Mouse (Mus musculus) megakaryocyte, embryonic 14.5 days (primary cell): Measurements from ENCODE around the gene Cdh5. TPM values are rescaled to one million over a fixed set of nuclear protein-coding genes. Genes with fewer than 3 reads are reported as not detected.

ENCODE experiments used
- H3K27me3 ChIP-seq: replicated peaks from 2 replicates; pipeline ENCODE3; 2012; ENCODE audit warnings: inconsistent platforms
- H3K36me3 ChIP-seq: replicated peaks from 2 replicates; pipeline ENCODE3; 2012; ENCODE audit warnings: low read length, inconsistent platforms, mixed read lengths
- H3K4me1 ChIP-seq: 2 replicates; pipeline ENCODE4 v1.6.1; 2012; ENCODE audit warnings: inconsistent platforms
- H3K4me3 ChIP-seq: replicated peaks from 2 replicates; pipeline ENCODE3; 2012; ENCODE audit warnings: moderate library complexity, mild to moderate bottlenecking, inconsistent platforms
- H3K9me3 ChIP-seq: 2 replicates; pipeline ENCODE4 v1.6.1; 2012; ENCODE audit warnings: inconsistent platforms
- FLI1 ChIP-seq: IDR thresholded peaks from 2 replicates; pipeline ENCODE4 v1.6.1; 2012; ENCODE audit warnings: low read length, inconsistent platforms, mixed read lengths
- GATA1 ChIP-seq: IDR thresholded peaks from 3 replicates; pipeline ENCODE4 v1.6.1; 2012; ENCODE audit warnings: mixed read lengths, low read length, inconsistent platforms, borderline replicate concordance
- polyA plus RNA-seq: library from polyadenylated mRNA; stranded (reverse); fragments of >175 nt; gene quantifications from 2 replicates; pipeline ENCODE4 v1.2.3, GENCODE M21; 2012; ENCODE audit warnings: low replicate concordance; ENCODE audit not compliant: insufficient read depth

Gene Cdh5
- polyA plus RNA-seq, 1 experiment: 0.41 TPM

GRCm38 (mm10) chr8:104160731-104161130, 59.3 kb downstream of the Cdh5 start:
- H3K9me3 ChIP-seq: no peaks in the 10 kb centered on the region
- TF ChIP-seq FLI1 (no peak), GATA1 (no peak)
- peaks cover 8% of the 10 kb centered on the region for H3K4me1 ChIP-seq
- H3K27me3 ChIP-seq: peaks cover 12% of the 10 kb centered on the region
- peak overlapping the region; percentile 62 for H3K4me3 ChIP-seq
- no peaks in the 10 kb centered on the region for H3K36me3 ChIP-seq

GRCm38 (mm10) chr8:104169461-104169860, 68.0 kb downstream of the Cdh5 start:
- TF ChIP-seq FLI1: no peak
- TF ChIP-seq GATA1: no peak
- Histone ChIP-seq H3K36me3 (no peaks in the 10 kb centered on the region), H3K9me3 (peaks cover 16% of the 10 kb centered on the region), H3K4me3 (no peak overlapping the region), H3K27me3 (peaks cover 69% of the 10 kb centered on the region), H3K4me1 (peaks cover 19% of the 10 kb centered on the region)

- Histone ChIP-seq H3K9me3 (peaks cover 16% of the 10 kb centered on the region), H3K27me3 (peaks cover 69% of the 10 kb centered on the region), H3K4me3 (peak within 1 kb of the TSS; percentile 90), H3K4me1 (peaks cover 21% of the 10 kb centered on the region), H3K36me3 (no peaks in the 10 kb centered on the region)
- no peak for TF ChIP-seq GATA1
- no peak for TF ChIP-seq FLI1
Measured at GRCm38 (mm10) chr8:104170118-104171049, 69.0 kb downstream of the Cdh5 start, which contains the start of gene Bean1. Bean1 (plus strand) TSS chr8:104170442.

GRCm38 (mm10) chr8:104171050-104171620, 69.7 kb downstream of the Cdh5 start:
- H3K4me3 ChIP-seq: peak overlapping the region; percentile 90
- no peaks in the 10 kb centered on the region for H3K36me3 ChIP-seq
- TF ChIP-seq FLI1 (no peak), GATA1 (no peak)
- peaks cover 69% of the 10 kb centered on the region for H3K27me3 ChIP-seq
- peaks cover 16% of the 10 kb centered on the region for H3K9me3 ChIP-seq
- peaks cover 28% of the 10 kb centered on the region for H3K4me1 ChIP-seq

- H3K9me3 ChIP-seq: peaks cover 16% of the 10 kb centered on the region
- no peak overlapping the region for H3K4me3 ChIP-seq
- H3K4me1 ChIP-seq: peaks cover 41% of the 10 kb centered on the region
- TF ChIP-seq GATA1 (no peak), FLI1 (no peak)
- H3K36me3 ChIP-seq: no peaks in the 10 kb centered on the region
- H3K27me3 ChIP-seq: peaks cover 61% of the 10 kb centered on the region
Measured at GRCm38 (mm10) chr8:104172420-104172819, 71.0 kb downstream of the Cdh5 start.

- Histone ChIP-seq H3K27me3 (peaks cover 37% of the 10 kb centered on the region), H3K4me3 (peak overlapping the region; percentile 74), H3K36me3 (no peaks in the 10 kb centered on the region), H3K9me3 (peaks cover 4% of the 10 kb centered on the region; the same call in 1 of the 2 replicates), H3K4me1 (peaks cover 29% of the 10 kb centered on the region)
- TF ChIP-seq GATA1 (no peak), FLI1 (no peak)
Measured at GRCm38 (mm10) chr8:104175848-104176527, 74.6 kb downstream of the Cdh5 start.

GRCm38 (mm10) chr8:104177054-104177453, 75.6 kb downstream of the Cdh5 start:
- Histone ChIP-seq H3K36me3 (no peaks in the 10 kb centered on the region), H3K27me3 (peaks cover 36% of the 10 kb centered on the region), H3K4me1 (peaks cover 22% of the 10 kb centered on the region), H3K4me3 (no peak overlapping the region), H3K9me3 (peaks cover under 1% of the 10 kb centered on the region; the same call in 1 of the 2 replicates)
- TF ChIP-seq GATA1: no peak
- no peak for TF ChIP-seq FLI1

GRCm38 (mm10) chr8:104184905-104185304, 83.5 kb downstream of the Cdh5 start:
- Histone ChIP-seq H3K4me1 (peaks cover 33% of the 10 kb centered on the region), H3K9me3 (no peaks in the 10 kb centered on the region), H3K4me3 (no peak overlapping the region), H3K27me3 (peaks cover 60% of the 10 kb centered on the region), H3K36me3 (no peaks in the 10 kb centered on the region)
- TF ChIP-seq FLI1 (no peak), GATA1 (no peak)

GRCm38 (mm10) chr8:104186827-104187226, 85.4 kb downstream of the Cdh5 start:
- no peaks in the 10 kb centered on the region for H3K9me3 ChIP-seq
- H3K4me3 ChIP-seq: no peak overlapping the region
- peaks cover 45% of the 10 kb centered on the region for H3K4me1 ChIP-seq
- TF ChIP-seq GATA1 (no peak), FLI1 (no peak)
- no peaks in the 10 kb centered on the region for H3K36me3 ChIP-seq
- H3K27me3 ChIP-seq: peaks cover 53% of the 10 kb centered on the region

GRCm38 (mm10) chr8:104187622-104188021, 86.2 kb downstream of the Cdh5 start:
- Histone ChIP-seq H3K4me3 (no peak overlapping the region), H3K4me1 (peaks cover 53% of the 10 kb centered on the region), H3K27me3 (peaks cover 45% of the 10 kb centered on the region), H3K9me3 (no peaks in the 10 kb centered on the region), H3K36me3 (no peaks in the 10 kb centered on the region)
- TF ChIP-seq GATA1 (no peak), FLI1 (no peak)
